In the genomic region with DNA sequence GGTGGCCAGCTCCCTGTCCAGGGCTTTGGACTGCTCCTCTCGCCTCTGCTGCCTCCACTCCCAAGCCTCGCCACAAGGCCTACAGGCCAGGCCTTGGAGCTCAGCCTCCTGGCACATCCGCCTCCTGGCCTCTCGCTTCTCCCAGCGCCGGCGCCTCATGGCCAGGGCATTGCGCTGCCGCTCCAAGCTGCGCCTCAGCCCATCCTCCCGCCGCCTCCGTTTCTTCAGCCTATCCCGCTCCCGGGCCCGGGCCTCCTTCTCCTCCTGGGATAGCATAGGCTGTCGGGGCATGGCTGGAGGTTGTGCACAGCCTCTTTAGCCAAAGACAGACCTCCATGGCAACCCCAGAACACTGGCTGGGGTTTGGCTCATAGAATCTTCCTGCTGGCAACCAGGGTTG, we compare ENCODE assay signal across 10 mouse cellular contexts. TPM values are rescaled to one million over a fixed set of nuclear protein-coding genes. Genes with fewer than 3 reads are reported as not detected.
A peak's percentile ranks its signal among the peaks of the same experiment; 100 is the strongest.
DNase-seq lines count a peak whose midpoint lies in the region; ATAC-seq and TF ChIP-seq lines count a peak whose summit lies in the region.
"Had no signal": no experiment of that assay in that cellular context is flagged by ENCODE, and none has a peak within 500 bp of the region (broad histone marks: within the 10 kb centered on the region; RNA-seq: fewer than 3 reads in every experiment).

No protein-coding gene starts in this region.

- no peak overlapping the region for H3K9ac ChIP-seq in liver, embryonic 12.5 days
- no peak overlapping the region for H3K9ac ChIP-seq in liver, embryonic 11.5 days (ENCODE audit: low read depth, low read length)
- 0 out of 2 replicates have a peak overlapping the region, but pooled peaks have one; percentile 0 for H3K9ac ChIP-seq in midbrain, embryonic 16.5 days (ENCODE audit: low read depth, low read length)
- H3K9ac ChIP-seq: embryonic facial prominence, embryonic 15.5 days had no signal

- 0 out of 2 replicates have a peak overlapping the region, but pooled peaks have one; percentile 6 for H3K27ac ChIP-seq in liver, embryonic 12.5 days
- H3K27ac ChIP-seq in liver, embryonic 11.5 days (ENCODE audit: low read depth, low read length) = no peak overlapping the region
- peak overlapping the region; percentile 63 for H3K27ac ChIP-seq in cerebellum, adult 2 months (ENCODE audit: insufficient read depth, low read length)
- H3K27ac ChIP-seq in midbrain, embryonic 16.5 days (ENCODE audit: low read length) = peak overlapping the region; percentile 2; the same call in 1 of the 2 replicates
- H3K27ac ChIP-seq in kidney, adult 2 months (ENCODE audit: insufficient read depth, low read depth, low read length) = no peak overlapping the region
- H3K27ac ChIP-seq: embryonic facial prominence, embryonic 15.5 days had no signal

- no peak for TF ChIP-seq POLR2A in cerebellum, adult 2 months (IDR thresholded peaks at IDR 0.05; ENCODE audit: borderline replicate concordance, insufficient read depth, low read length)
- TF ChIP-seq POLR2A in kidney, adult 2 months (IDR thresholded peaks at IDR 0.05; ENCODE audit: low read depth, low read length) = no peak

- H3K4me3 ChIP-seq in liver, embryonic 12.5 days = no peak overlapping the region
- H3K4me3 ChIP-seq in liver, embryonic 11.5 days (ENCODE audit: low read depth, low read length) = no peak overlapping the region
- no peak overlapping the region for H3K4me3 ChIP-seq in cerebellum, adult 2 months (replicated peaks; ENCODE audit: insufficient read depth, low read depth, low read length)
- no peak overlapping the region for H3K4me3 ChIP-seq in midbrain, embryonic 16.5 days (ENCODE audit: low read depth, low read length)
- H3K4me3 ChIP-seq in kidney, adult 2 months (ENCODE audit: insufficient read depth, low read depth, low read length) = no peak overlapping the region
- H3K4me3 ChIP-seq: embryonic facial prominence, embryonic 15.5 days had no signal

- DNase-seq in liver, embryonic 11.5 days (ENCODE audit: low spot score) = no peak
- peak; percentile 80 to 85 for DNase-seq in cerebellum, adult 2 months
- peak; percentile 30 to 46 for DNase-seq in gastrocnemius, adult 8-10 months (ENCODE audit: low spot score in 2 of 2)
- no peak for DNase-seq in thymus, adult 18-20 months
- DNase-seq in urinary bladder, postnatal 25 days (ENCODE audit: low spot score) = no peak
- no peak for DNase-seq in kidney, adult 2 months

- H3K9me3 ChIP-seq in liver, embryonic 12.5 days (replicated peaks) = no peaks in the 10 kb centered on the region
- no peaks in the 10 kb centered on the region for H3K9me3 ChIP-seq in liver, embryonic 11.5 days (ENCODE audit: control insufficient read depth, low read length)
- H3K9me3 ChIP-seq in midbrain, embryonic 16.5 days (replicated peaks; ENCODE audit: control insufficient read depth, low read length, poor library complexity, severe bottlenecking) = no peaks in the 10 kb centered on the region
- H3K9me3 ChIP-seq: embryonic facial prominence, embryonic 15.5 days had no signal

- no peak for ATAC-seq in liver, embryonic 12.5 days
- no peak for ATAC-seq in liver, embryonic 11.5 days (replicated peaks; ENCODE audit: low FRiP score)
- ATAC-seq in midbrain, embryonic 16.5 days = no peak
- ATAC-seq: intestine, postnatal 0 days had no signal

- H3K4me1 ChIP-seq in liver, embryonic 12.5 days = peaks cover 42% of the 10 kb centered on the region
- H3K4me1 ChIP-seq in liver, embryonic 11.5 days (replicated peaks; ENCODE audit: control insufficient read depth, insufficient read depth, low read length) = peaks cover 17% of the 10 kb centered on the region
- peaks cover 20% of the 10 kb centered on the region for H3K4me1 ChIP-seq in cerebellum, adult 2 months (ENCODE audit: control insufficient read depth, insufficient read depth, low read length)
- H3K4me1 ChIP-seq in midbrain, embryonic 16.5 days (ENCODE audit: control insufficient read depth, insufficient read depth, low read length) = peaks cover 29% of the 10 kb centered on the region
- H3K4me1 ChIP-seq in kidney, adult 2 months (ENCODE audit: control insufficient read depth, insufficient read depth, low read length) = peaks cover 7% of the 10 kb centered on the region

- H3K36me3 ChIP-seq in liver, embryonic 12.5 days = peaks cover 61% of the 10 kb centered on the region
- H3K36me3 ChIP-seq in liver, embryonic 11.5 days (ENCODE audit: control insufficient read depth, insufficient read depth, low read length) = peaks cover 34% of the 10 kb centered on the region
- peaks cover 8% of the 10 kb centered on the region; the same call in 1 of the 2 replicates for H3K36me3 ChIP-seq in midbrain, embryonic 16.5 days (ENCODE audit: control insufficient read depth, insufficient read depth, low read length)
- peaks cover 6% of the 10 kb centered on the region; the same call in 1 of the 2 replicates for H3K36me3 ChIP-seq in kidney, adult 2 months (ENCODE audit: control insufficient read depth, insufficient read depth, low read length)

- no peaks in the 10 kb centered on the region for H3K27me3 ChIP-seq in liver, embryonic 12.5 days (replicated peaks)
- H3K27me3 ChIP-seq in liver, embryonic 11.5 days (replicated peaks; ENCODE audit: control insufficient read depth, insufficient read depth, low read length) = no peaks in the 10 kb centered on the region
- H3K27me3 ChIP-seq in cerebellum, adult 2 months (ENCODE audit: control insufficient read depth, insufficient read depth, low read length) = no peaks in the 10 kb centered on the region
- H3K27me3 ChIP-seq in midbrain, embryonic 16.5 days (ENCODE audit: control insufficient read depth, insufficient read depth, low read depth, low read length) = no peaks in the 10 kb centered on the region
- no peaks in the 10 kb centered on the region for H3K27me3 ChIP-seq in kidney, adult 2 months (replicated peaks; ENCODE audit: control insufficient read depth, insufficient read depth, low read length)
- H3K27me3 ChIP-seq: embryonic facial prominence, embryonic 15.5 days had no signal

- no peak overlapping the region for H3K4me2 ChIP-seq in liver, embryonic 12.5 days
- H3K4me2 ChIP-seq in liver, embryonic 11.5 days = no peak overlapping the region
- H3K4me2 ChIP-seq in midbrain, embryonic 16.5 days (ENCODE audit: low read length) = no peak overlapping the region
- H3K4me2 ChIP-seq: embryonic facial prominence, embryonic 15.5 days had no signal

- WGBS in liver, embryonic 12.5 days (ENCODE audit: insufficient replicate concordance) = 89% methylated on average over 17 of the region's 17 CpGs
- 96% methylated on average over 17 of the region's 17 CpGs for WGBS in liver, embryonic 11.5 days
- WGBS in cerebellum, adult 2 months = 8% methylated on average over 17 of the region's 17 CpGs
- 88% methylated on average over 17 of the region's 17 CpGs for WGBS in midbrain, embryonic 16.5 days
- WGBS in kidney, adult 2 months = 87% methylated on average over 17 of the region's 17 CpGs

- 0 out of 2 replicates have a peak, but pooled peaks have one; percentile 10 for TF ChIP-seq CTCF in cerebellum, adult 2 months (IDR thresholded peaks at IDR 0.05; ENCODE audit: borderline replicate concordance, insufficient read depth, low read depth, low read length)
- no peak for TF ChIP-seq CTCF in kidney, adult 2 months (conservative IDR thresholded peaks at IDR 0.05; ENCODE audit: insufficient read depth, insufficient read length, low read depth, low read length)

RNA-seq across cellular contexts. Expression of a gene that starts 13.7 kb away (rescaled TPM):
- 91.0 and 104 TPM in 2 replicates for polyA plus RNA-seq in liver, embryonic 12.5 days (2016; fragmentation: Nextera tagmentation; extraction: Ambion mirVana)
- 97.9 and 124 TPM in 2 replicates for polyA plus RNA-seq in liver, embryonic 11.5 days (2014; fragmentation: Nextera tagmentation; extraction: Ambion mirVana)
- polyA plus RNA-seq in cerebellum, adult 2 months (2012; rRNA removed) = 267 and 279 TPM in 2 replicates
- 100 to 1,000 TPM; 151 to 169 (median 168) TPM for total RNA-seq in gastrocnemius, adult 8-10 months (2022)
- 40.4 and 53.6 TPM in 2 replicates for polyA plus RNA-seq in midbrain, embryonic 16.5 days (2015; fragmentation: Nextera tagmentation; extraction: Ambion mirVana)
- 76.6 and 79.8 TPM in 2 replicates for polyA plus RNA-seq in kidney, adult 2 months (2012; rRNA removed)

RNA-seq across cellular contexts. Expression of a gene that starts 21.3 kb away (rescaled TPM):
- polyA plus RNA-seq in liver, embryonic 12.5 days (2016; fragmentation: Nextera tagmentation; extraction: Ambion mirVana) = 10.2 and 10.5 TPM in 2 replicates
- polyA plus RNA-seq in liver, embryonic 11.5 days (2014; fragmentation: Nextera tagmentation; extraction: Ambion mirVana) = 14.6 and 15.5 TPM in 2 replicates
- 10.5 and 12.0 TPM in 2 replicates for polyA plus RNA-seq in cerebellum, adult 2 months (2012; rRNA removed)
- 1 to 10 TPM; 6.4 to 7.5 (median 7.0) TPM for total RNA-seq in gastrocnemius, adult 8-10 months (2022)
- 10.5 and 11.1 TPM in 2 replicates for polyA plus RNA-seq in midbrain, embryonic 16.5 days (2015; fragmentation: Nextera tagmentation; extraction: Ambion mirVana)
- 7.2 and 8.0 TPM in 2 replicates for polyA plus RNA-seq in kidney, adult 2 months (2012; rRNA removed)

RNA-seq across cellular contexts. Expression of a gene that starts 21.4 kb away (rescaled TPM):
- polyA plus RNA-seq in liver, embryonic 12.5 days (2016; fragmentation: Nextera tagmentation; extraction: Ambion mirVana) = 8.5 and 8.7 TPM in 2 replicates
- polyA plus RNA-seq in liver, embryonic 11.5 days (2014; fragmentation: Nextera tagmentation; extraction: Ambion mirVana) = 12.6 and 13.1 TPM in 2 replicates
- 27.2 and 32.6 TPM in 2 replicates for polyA plus RNA-seq in cerebellum, adult 2 months (2012; rRNA removed)
- 1 to 10 TPM; 2.0 to 3.1 (median 2.6) TPM for total RNA-seq in gastrocnemius, adult 8-10 months (2022)
- polyA plus RNA-seq in midbrain, embryonic 16.5 days (2015; fragmentation: Nextera tagmentation; extraction: Ambion mirVana) = 9.3 and 10.8 TPM in 2 replicates
- polyA plus RNA-seq in kidney, adult 2 months (2012; rRNA removed) = 2.5 and 3.1 TPM in 2 replicates

Comparison
In these comparisons a context has a peak if more than half of its experiments do, and no peak if none do; other contexts are left out.
1. H3K27ac ChIP-seq: peak in liver, embryonic 12.5 days (single experiment), cerebellum, adult 2 months (single experiment) and midbrain, embryonic 16.5 days (single experiment); none in liver, embryonic 11.5 days (single experiment) and kidney, adult 2 months (single experiment).
2. DNase-seq: peak in cerebellum, adult 2 months (2 of 2) and gastrocnemius, adult 8-10 months (2 of 2); none in liver, embryonic 11.5 days (single experiment), thymus, adult 18-20 months (0 of 2), urinary bladder, postnatal 25 days (single experiment) and kidney, adult 2 months (single experiment).